Mouse (Mus musculus) erythroblast, embryonic 14.5 days (primary cell): ENCODE data around the gene Cers4.

ENCODE experiments used
- GATA1 ChIP-seq: IDR thresholded peaks from 2 replicates; pipeline ENCODE4 v1.6.1; 2012; ENCODE audit warnings: low read length, inconsistent platforms, mixed read lengths
- TAL1 ChIP-seq: IDR thresholded peaks from 3 replicates; pipeline ENCODE4 v1.6.1; 2012; ENCODE audit warnings: low read length, inconsistent platforms, mixed read lengths

- TF ChIP-seq GATA1 (no peak), TAL1 (no peak)
These were observed 9.5 kb upstream of the Cers4 start for GRCm38 (mm10) chr8:4483330-4483729.
